Mouse (Mus musculus): ENCODE data around the gene Nrp2.

Nrp2 gene

GRCm38 (mm10) chr1:62860327-62860726 lies 157.2 kb downstream of the Nrp2 start:
- no peak for DNase-seq (ENCODE audit: low read depth)

GRCm38 (mm10) chr1:62860788-62861187 lies 157.7 kb downstream of the Nrp2 start:
- no peak for DNase-seq (ENCODE audit: low read depth)
